Mouse (Mus musculus) G1E-ER4 (cell line): ENCODE data around the gene Gm9045. TPM values are rescaled to one million over a fixed set of nuclear protein-coding genes. Genes with fewer than 3 reads are reported as not detected.
"Not testable (repeated sequence)": the region's sequence is repeated elsewhere in the genome, so short reads cannot be mapped to it uniquely, and the experiment has no call there.

Experiments used
- GATA1 ChIP-seq: IDR thresholded peaks from one replicate; pipeline ENCODE4 v1.8.0; 2012; ENCODE audit warnings: low read length, inconsistent platforms
- polyA plus RNA-seq: library from polyadenylated mRNA; stranded (reverse); fragments of >175 nt; gene quantifications from 2 replicates; pipeline ENCODE4 v1.2.3, GENCODE M21; 2012

The Gm9045 gene
- not detected in 2 replicates for polyA plus RNA-seq

GRCm38 (mm10) chr10:118337731-118338130 is at the start of gene Gm9045:
Gene Gm9045, minus strand, starts transcription at chr10:118337831.
- not testable (repeated sequence) for TF ChIP-seq GATA1

GRCm38 (mm10) chr10:118370443-118370842 is 32.8 kb upstream of the Gm9045 start:
- TF ChIP-seq GATA1: no peak

- TF ChIP-seq GATA1: no peak
Measured at GRCm38 (mm10) chr10:118369518-118369917, 31.9 kb upstream of the Gm9045 start.

GRCm38 (mm10) chr10:118354005-118354404 is 16.4 kb upstream of the Gm9045 start, which contains the start of gene Gm9049:
Gene Gm9049, minus strand, starts transcription at chr10:118354105.
- not testable (repeated sequence) for TF ChIP-seq GATA1

- not testable (repeated sequence) for TF ChIP-seq GATA1
Measured at GRCm38 (mm10) chr10:118348579-118348978, 10.9 kb upstream of the Gm9045 start, which contains the start of gene Gm9048. Gene Gm9048, minus strand, starts transcription at chr10:118348679.

GRCm38 (mm10) chr10:118343155-118343554 is 5.5 kb upstream of the Gm9045 start, which contains the start of gene Gm9046:
Gene Gm9046, minus strand, starts transcription at chr10:118343255.
- TF ChIP-seq GATA1: not testable (repeated sequence)

- TF ChIP-seq GATA1: not testable (repeated sequence)
Measured at GRCm38 (mm10) chr10:118332308-118332707, 5.3 kb downstream of the Gm9045 start, which contains the start of gene Gm9044. Gene Gm9044, minus strand, starts transcription at chr10:118332408.

GRCm38 (mm10) chr10:118326869-118327268 is 10.8 kb downstream of the Gm9045 start, which contains the start of gene Gm9040:
Gene Gm9040, minus strand, starts transcription at chr10:118326969.
- not testable (repeated sequence) for TF ChIP-seq GATA1

- TF ChIP-seq GATA1: no peak
Measured at GRCm38 (mm10) chr10:118319024-118319423, 18.6 kb downstream of the Gm9045 start.

GRCm38 (mm10) chr10:118294938-118295337 is 42.7 kb downstream of the Gm9045 start, which contains the start of gene Iltifb:
Gene Iltifb, minus strand, starts transcription at chr10:118295038.
- no peak for TF ChIP-seq GATA1

Other genes with a start within 250 kb of the Gm9045 start
- 15.3 and 20.6 TPM in 2 replicates for gene Mdm1, start 196.0 kb downstream of the Gm9045 start, polyA plus RNA-seq
- not detected in 2 replicates for gene Il22, start 132.9 kb downstream of the Gm9045 start, polyA plus RNA-seq
- gene Gm32717, start 97.1 kb downstream of the Gm9045 start, polyA plus RNA-seq: not detected in 2 replicates
- not detected in 2 replicates for gene Gm32802, start 79.1 kb downstream of the Gm9045 start, polyA plus RNA-seq
- gene Iltifb, start 42.8 kb downstream of the Gm9045 start, polyA plus RNA-seq: not detected in 2 replicates
- not detected in 2 replicates for gene Gm9040, start 10.9 kb downstream of the Gm9045 start, polyA plus RNA-seq
- gene Gm9044, start 5.4 kb downstream of the Gm9045 start, polyA plus RNA-seq: not detected in 2 replicates
- gene Gm9046, start 5.4 kb upstream of the Gm9045 start, polyA plus RNA-seq: not detected in 2 replicates
- gene Gm9048, start 10.8 kb upstream of the Gm9045 start, polyA plus RNA-seq: not detected in 2 replicates
- not detected in 2 replicates for gene Gm9049, start 16.3 kb upstream of the Gm9045 start, polyA plus RNA-seq
- not detected in 2 replicates for gene Ifng, start 103.2 kb upstream of the Gm9045 start, polyA plus RNA-seq